Mouse (Mus musculus) ovary, adult 2 months (tissue): ENCODE data around the gene Fam221a. TPM values are rescaled to one million over a fixed set of nuclear protein-coding genes. Genes with fewer than 3 reads are reported as not detected.

Experiments used
- polyA plus RNA-seq: library from polyadenylated mRNA; depleted of rRNA; stranded (reverse); fragments of >200 nt; gene quantifications from 2 replicates; pipeline ENCODE4 v1.2.3, GENCODE M21; 2012; rRNA removed

The Fam221a gene
- polyA plus RNA-seq, result 7.1 and 10.0 TPM in 2 replicates

GRCm38 (mm10) chr6:49367159-49368054 is at the start of gene Fam221a:
TSS of gene Fam221a (plus strand) at chr6:49367739.

DNA sequence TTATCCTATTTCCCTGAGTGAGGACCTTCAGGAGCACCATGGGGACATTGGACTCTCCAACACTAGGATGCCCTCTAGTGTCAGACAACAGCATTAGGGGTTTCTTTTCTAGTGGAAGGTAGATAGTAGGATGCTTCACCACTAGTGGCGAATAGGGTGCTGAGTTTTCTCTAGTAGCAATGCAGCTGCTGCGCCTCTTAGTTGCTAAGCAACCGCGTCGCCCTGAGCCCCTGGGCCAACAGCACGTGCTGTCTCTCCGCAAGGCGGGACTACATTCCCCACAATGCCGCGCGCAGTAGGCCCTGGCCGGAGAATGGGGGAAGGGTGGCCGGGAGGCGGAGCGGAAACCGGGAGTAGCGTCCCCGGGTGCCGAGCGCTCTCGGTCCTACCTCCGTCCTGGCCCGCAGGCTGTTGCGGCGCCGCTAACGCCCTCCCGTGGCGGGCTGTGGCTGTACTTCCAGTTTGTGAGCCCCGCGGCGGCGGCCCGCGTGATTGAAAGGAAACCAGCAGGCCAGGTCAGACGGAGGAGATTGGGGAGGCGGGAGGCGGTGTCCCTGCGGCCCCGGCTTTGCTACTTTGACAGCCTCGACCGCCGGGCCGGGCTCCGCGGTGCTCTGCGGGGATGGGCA is 48.5 kb upstream of the Fam221a start, which contains the start of gene Ccdc126:
TSS of gene Ccdc126 (plus strand) at position 309 of the 629 bp plus-strand sequence.

GRCm38 (mm10) chr6:49395316-49395715 is 27.8 kb downstream of the Fam221a start, which contains the start of gene Stk31:
TSS of gene Stk31 (plus strand) at chr6:49395604.

Other genes starting within 250 kb of the Fam221a start
- gene Igf2bp3, start 152.8 kb upstream of the Fam221a start, polyA plus RNA-seq, result 0.12 and 0.18 TPM in 2 replicates
- 39.2 and 43.8 TPM in 2 replicates for gene Tra2a, start 103.7 kb upstream of the Fam221a start, polyA plus RNA-seq
- gene Ccdc126, start 48.5 kb upstream of the Fam221a start, polyA plus RNA-seq, result 4.2 and 4.4 TPM in 2 replicates
- not detected in 2 replicates for gene Stk31, start 27.9 kb downstream of the Fam221a start, polyA plus RNA-seq